Mouse (Mus musculus) cerebellum, adult 2 months (tissue): Measurements from ENCODE around the gene Opa3.

Experiments
- CTCF ChIP-seq: fragments of 200-500 bp; IDR thresholded peaks from 2 replicates; pipeline ENCODE4 v1.5.1; 2011; ENCODE audit warnings: low read depth, mild to moderate bottlenecking, control low read depth, low read length, moderate library complexity, borderline replicate concordance; ENCODE audit not compliant: insufficient read depth
- POLR2A ChIP-seq: fragments of 200-500 bp; IDR thresholded peaks from 2 replicates; pipeline ENCODE4 v1.6.1; 2011; ENCODE audit warnings: low read length, control low read depth, borderline replicate concordance; ENCODE audit not compliant: insufficient read depth

GRCm38 (mm10) chr7:19236411-19236810, 8.3 kb downstream of the Opa3 start:
- TF ChIP-seq CTCF (no peak), POLR2A (no peak)
